In the genomic region with DNA sequence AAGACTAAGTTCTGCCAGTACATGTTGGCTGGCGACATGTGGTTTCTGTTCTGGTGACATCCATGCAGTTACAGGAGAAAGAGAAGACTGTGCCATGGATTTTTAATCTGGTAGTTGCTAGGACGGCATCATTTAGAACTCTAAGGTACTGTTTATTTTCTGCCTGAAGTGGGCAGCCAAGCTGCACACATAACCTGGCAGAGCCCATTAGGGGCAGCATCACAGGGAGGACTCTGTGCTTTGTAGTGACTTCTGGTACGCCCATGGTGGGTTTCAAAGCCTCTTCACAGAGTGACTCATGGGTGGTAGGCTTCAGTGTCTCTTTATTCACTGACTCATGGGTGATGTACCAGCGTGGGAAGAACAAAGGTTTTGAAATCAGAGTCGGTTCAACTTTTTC, we compare ENCODE assay signal across 15 mouse cellular contexts.
DNase-seq lines count a peak whose midpoint lies in the region; ATAC-seq and TF ChIP-seq lines count a peak whose summit lies in the region.
"Had no signal": no experiment of that assay in that cellular context is flagged by ENCODE, and none has a peak within 500 bp of the region (broad histone marks: within the 10 kb centered on the region; RNA-seq: fewer than 3 reads in every experiment).

No protein-coding gene starts in this region.

- no peak overlapping the region for H3K27ac ChIP-seq in kidney, adult 2 months (ENCODE audit: insufficient read depth, low read depth, low read length)
- H3K27ac ChIP-seq in liver, postnatal 0 days (ENCODE audit: low read depth): no peak overlapping the region
- H3K27ac ChIP-seq in heart, embryonic 10.5 days: no peak overlapping the region
- H3K27ac ChIP-seq: heart, embryonic 13.5 days; liver, embryonic 14.5 days; midbrain, embryonic 10.5 days had no signal

- CTCF ChIA-PET in Patski (lab: Charles Lee): no interaction called here

- no peak overlapping the region for H3K9ac ChIP-seq in liver, postnatal 0 days (replicated peaks)
- H3K9ac ChIP-seq: heart, embryonic 13.5 days; liver, embryonic 14.5 days had no signal

- no peak overlapping the region for H3K4me2 ChIP-seq in liver, postnatal 0 days (ENCODE audit: low read depth, low read length)
- H3K4me2 ChIP-seq: heart, embryonic 13.5 days had no signal

- no peak overlapping the region for H3K4me3 ChIP-seq in kidney, adult 2 months (ENCODE audit: insufficient read depth, low read depth, low read length)
- no peak overlapping the region for H3K4me3 ChIP-seq in liver, postnatal 0 days (ENCODE audit: low read depth, low read length)
- H3K4me3 ChIP-seq in heart, embryonic 10.5 days: no peak overlapping the region
- H3K4me3 ChIP-seq: heart, embryonic 13.5 days; midbrain, embryonic 10.5 days had no signal

- H3K36me3 ChIP-seq in kidney, adult 2 months (ENCODE audit: control insufficient read depth, insufficient read depth, low read length): no peaks in the 10 kb centered on the region
- no peaks in the 10 kb centered on the region for H3K36me3 ChIP-seq in liver, postnatal 0 days (replicated peaks; ENCODE audit: insufficient read depth, low read length)
- no peaks in the 10 kb centered on the region for H3K36me3 ChIP-seq in heart, embryonic 10.5 days
- H3K36me3 ChIP-seq: heart, embryonic 13.5 days; midbrain, embryonic 10.5 days had no signal

- no peak; the same call in 1 of the 2 replicates for TF ChIP-seq CTCF in kidney, adult 2 months (conservative IDR thresholded peaks at IDR 0.05; ENCODE audit: insufficient read depth, insufficient read length, low read depth, low read length)
- 0 out of 2 replicates have a peak, but pooled peaks have one; percentile 5 for TF ChIP-seq CTCF in liver, postnatal 0 days (IDR thresholded peaks at IDR 0.05; ENCODE audit: low read depth)
- TF ChIP-seq CTCF in Patski (IDR thresholded peaks at IDR 0.05): peak; percentile 51

- no peaks in the 10 kb centered on the region for H3K4me1 ChIP-seq in kidney, adult 2 months (ENCODE audit: control insufficient read depth, insufficient read depth, low read length)
- no peaks in the 10 kb centered on the region for H3K4me1 ChIP-seq in liver, postnatal 0 days (ENCODE audit: insufficient read depth)
- H3K4me1 ChIP-seq in heart, embryonic 10.5 days: no peaks in the 10 kb centered on the region
- H3K4me1 ChIP-seq: heart, embryonic 13.5 days had no signal

- ATAC-seq in liver, postnatal 0 days: no peak
- ATAC-seq in Patski: no peak

- POLR2A ChIA-PET in Patski (lab: Charles Lee): no interaction called here

- no peak for TF ChIP-seq EP300 in liver, postnatal 0 days (IDR thresholded peaks at IDR 0.05; ENCODE audit: low read depth)

- intact Hi-C loops in heart, postnatal 36 days (cut with DNase I): no loop called here

- in situ Hi-C loops in Patski (cut with MboI; ENCODE audit: low pct_unique_long_range_greater_than_20kb): no loop called here

- no peaks in the 10 kb centered on the region for H3K9me3 ChIP-seq in liver, postnatal 0 days (ENCODE audit: low read length)
- H3K9me3 ChIP-seq in heart, embryonic 10.5 days: no peaks in the 10 kb centered on the region
- H3K9me3 ChIP-seq: heart, embryonic 13.5 days; midbrain, embryonic 10.5 days had no signal

- no peaks in the 10 kb centered on the region for H3K27me3 ChIP-seq in kidney, adult 2 months (replicated peaks; ENCODE audit: control insufficient read depth, insufficient read depth, low read length)
- H3K27me3 ChIP-seq in liver, postnatal 0 days (ENCODE audit: insufficient read depth, low read length): no peaks in the 10 kb centered on the region
- peaks cover 1% of the 10 kb centered on the region for H3K27me3 ChIP-seq in Patski
- no peaks in the 10 kb centered on the region for H3K27me3 ChIP-seq in heart, embryonic 10.5 days (ENCODE audit: insufficient read depth, poor library complexity, severe bottlenecking)
- H3K27me3 ChIP-seq: heart, embryonic 13.5 days had no signal

- peak; percentile 8 for DNase-seq in kidney, adult 9 months
- no peak for DNase-seq in kidney, adult 2 months
- DNase-seq in liver, postnatal 0 days: no peak
- no peak for DNase-seq in liver
- DNase-seq in Patski (ENCODE audit: low read depth, low spot score): no peak
- DNase-seq in layer of hippocampus, adult 9-11 months: peak; percentile 30
- no peak for DNase-seq in heart, embryonic 10.5 days (ENCODE audit: low spot score)
- no peak for DNase-seq in heart, postnatal 36 days
- DNase-seq: adrenal gland, postnatal 10 days; cerebellum, postnatal 14 days; lung, postnatal 14 days; thymus, adult 2 months had no signal

- TF ChIP-seq POLR2A in kidney, adult 2 months (IDR thresholded peaks at IDR 0.05; ENCODE audit: low read depth, low read length): no peak

- 65% methylated on average over 5 of the region's 5 CpGs for WGBS in kidney, adult 2 months
- 72% methylated on average over 5 of the region's 5 CpGs for WGBS in liver, postnatal 0 days (ENCODE audit: insufficient replicate concordance)
- 81% methylated on average over 5 of the region's 5 CpGs for WGBS in heart, embryonic 10.5 days

Comparison
In these comparisons a context has a peak if more than half of its experiments do, and no peak if none do; other contexts are left out.
1. DNase-seq: peak in kidney, adult 9 months (single experiment) and layer of hippocampus, adult 9-11 months (single experiment); none in kidney, adult 2 months (single experiment), liver, postnatal 0 days (single experiment), liver (single experiment), Patski (single experiment), heart, embryonic 10.5 days (single experiment) and heart, postnatal 36 days (0 of 2).